Mouse (Mus musculus): ENCODE results near the gene Ppp1r27.

DNA sequence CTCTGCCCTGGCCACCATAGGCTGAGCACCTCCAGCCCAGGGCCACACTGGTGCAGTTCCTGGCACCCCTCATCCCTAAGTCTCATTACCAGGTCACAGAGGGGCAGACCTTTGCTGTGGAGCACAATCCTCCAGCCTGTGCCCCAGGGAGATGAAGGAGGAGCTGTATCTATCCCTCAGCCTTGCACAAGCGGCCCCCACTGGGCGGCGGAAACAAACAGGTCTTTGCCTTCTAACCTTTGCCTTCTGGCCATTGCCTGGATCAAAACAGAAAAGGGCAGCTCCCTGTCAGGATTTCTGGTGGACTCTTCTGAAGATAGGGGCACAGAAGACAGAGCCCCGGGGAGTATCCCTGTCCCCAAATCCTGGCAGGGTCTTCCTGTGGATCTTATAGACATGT is 22.0 kb downstream of the Ppp1r27 start:
- TF ChIP-seq CTCF (IDR thresholded peaks at IDR 0.05; ENCODE audit: insufficient read depth, low read length) (no peak), POLR2A (IDR thresholded peaks at IDR 0.05; ENCODE audit: borderline replicate concordance, extremely low read depth, low read depth, low read length) (no peak)

Data from lung, adult 2 months (tissue).